Mouse (Mus musculus) stomach, embryonic 16.5 days (tissue): ENCODE measurements around the gene Ccer2. TPM values are rescaled to one million over a fixed set of nuclear protein-coding genes. Genes with fewer than 3 reads are reported as not detected.
A peak's percentile ranks its signal among the peaks of the same experiment; 100 is the strongest.

Source experiments
- ATAC-seq: fragments of 200-750 bp; cut with Nextera tagmentation; 2 replicates; pipeline ENCODE4 v1.8.0; 2017; ENCODE audit warnings: moderate number of reproducible peaks, moderate TSS enrichment; ENCODE audit not compliant: insufficient read depth, low FRiP score
- H3K27ac ChIP-seq: fragments of 300-500 bp; sonication (generic); 2 replicates; pipeline ENCODE4 v1.5.1; 2014; ENCODE audit warnings: low read length
- H3K27me3 ChIP-seq: fragments of 300-500 bp; sonication (generic); 2 replicates; pipeline ENCODE4 v1.6.1; 2014; ENCODE audit warnings: low read length, control low read depth, mixed read lengths; ENCODE audit not compliant: control insufficient read depth, insufficient read depth
- H3K36me3 ChIP-seq: fragments of 300-500 bp; sonication (generic); 2 replicates; pipeline ENCODE4 v1.6.1; 2014; ENCODE audit warnings: low read length; ENCODE audit not compliant: control insufficient read depth, insufficient read depth
- H3K4me1 ChIP-seq: fragments of 300-500 bp; sonication (generic); 2 replicates; pipeline ENCODE4 v1.6.1; 2014; ENCODE audit warnings: low read length, control low read depth, mixed read lengths; ENCODE audit not compliant: control insufficient read depth, insufficient read depth
- H3K4me2 ChIP-seq: fragments of 300-500 bp; sonication (generic); 2 replicates; pipeline ENCODE4 v1.6.1; 2014; ENCODE audit warnings: low read depth, low read length, mixed read lengths
- H3K4me3 ChIP-seq: fragments of 300-500 bp; sonication (generic); replicated peaks from 2 replicates; pipeline ENCODE4 v1.5.1; 2014; ENCODE audit warnings: mild to moderate bottlenecking, low read length
- H3K9ac ChIP-seq: fragments of 300-500 bp; sonication (generic); 2 replicates; pipeline ENCODE4 v1.6.1; 2014; ENCODE audit warnings: low read length
- H3K9me3 ChIP-seq: fragments of 300-500 bp; sonication (generic); replicated peaks from 2 replicates; pipeline ENCODE4 v1.6.1; 2016; ENCODE audit warnings: low read length, control low read depth; ENCODE audit not compliant: control insufficient read depth
- WGBS: fragments of 180-500 bp; shearing (Covaris S2); extraction: QIAGEN DNeasy Blood & Tissue Kit; methylation state at CpG from one replicate; pipeline ENCODE4 v1.1.7; 2014; 5-methylcytosine and 5-hydroxymethylcytosine counted together
- polyA plus RNA-seq: library from polyadenylated mRNA; unstranded; fragments of >200 nt; fragmentation: Nextera tagmentation; extraction: Ambion mirVana; gene quantifications from 2 replicates; pipeline ENCODE4 v1.2.1, GENCODE M21; 2015

Ccer2 gene
- polyA plus RNA-seq, 1 experiment from 2014 or later: not detected

DNA sequence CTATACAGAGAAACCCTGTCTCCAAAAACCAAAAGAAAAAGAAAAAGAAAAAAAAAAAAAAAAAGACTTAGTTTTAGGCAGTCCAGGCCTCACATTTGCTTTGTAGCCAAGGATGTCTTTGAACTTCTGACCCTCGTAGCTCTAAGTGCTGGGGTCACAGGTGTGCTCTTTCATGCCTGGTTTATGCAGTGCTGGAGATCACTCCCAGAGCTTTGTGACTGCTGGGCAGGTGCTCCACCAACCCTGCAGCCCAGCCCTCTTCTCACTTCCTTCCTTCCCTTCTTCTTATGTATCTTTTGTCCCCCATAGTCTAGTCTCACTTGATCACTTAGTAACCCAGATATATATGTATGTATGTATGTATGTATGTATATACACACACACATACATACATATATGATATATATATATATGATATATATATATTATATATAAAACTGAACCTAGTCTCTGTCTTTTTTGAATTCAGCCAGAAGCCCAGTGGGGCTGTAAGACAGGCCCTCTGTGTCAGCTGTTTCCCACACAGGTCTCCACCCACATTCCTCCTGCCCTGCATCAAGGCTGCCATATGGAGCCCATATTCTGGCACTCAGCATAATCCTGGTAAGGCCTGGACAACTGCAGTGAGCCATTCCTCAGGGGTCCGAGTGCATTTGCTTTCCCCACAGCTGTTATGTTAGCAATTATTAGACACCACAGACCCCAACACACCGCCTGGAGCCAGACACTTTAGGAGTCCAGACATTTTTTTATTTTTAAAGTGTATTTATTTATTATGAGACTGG is 35.0 kb upstream of the Ccer2 start:
- no peak for ATAC-seq
- no peaks in the 10 kb centered on the region for H3K4me1 ChIP-seq
- H3K4me3 ChIP-seq: no peak overlapping the region
- H3K27me3 ChIP-seq: no peaks in the 10 kb centered on the region
- H3K4me2 ChIP-seq: no peak overlapping the region
- H3K36me3 ChIP-seq: no peaks in the 10 kb centered on the region
- WGBS: 62% methylated on average over 3 of the region's 3 CpGs
- H3K9ac ChIP-seq: no peak overlapping the region
- H3K27ac ChIP-seq: no peak overlapping the region
- H3K9me3 ChIP-seq: no peaks in the 10 kb centered on the region

DNA sequence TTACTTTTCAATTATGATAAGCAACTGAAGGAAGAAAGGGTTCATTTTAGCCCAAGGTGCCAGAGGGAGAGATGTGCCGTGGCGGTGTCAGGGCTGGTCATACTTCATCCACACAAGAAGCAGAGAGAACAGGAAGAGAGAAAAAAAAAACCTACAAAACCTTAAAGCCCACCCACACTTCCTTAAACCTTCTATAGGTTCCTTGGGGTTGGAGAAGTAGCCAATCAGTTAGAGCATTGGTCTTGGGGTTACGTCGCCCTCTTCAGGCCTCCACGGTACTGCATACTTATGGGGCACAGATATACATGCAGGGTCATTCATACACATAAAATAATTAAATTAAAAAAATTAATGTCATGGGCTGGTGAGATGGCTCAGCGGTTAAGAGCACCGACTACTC is 33.9 kb upstream of the Ccer2 start:
- no peak for ATAC-seq
- H3K9me3 ChIP-seq: no peaks in the 10 kb centered on the region
- H3K4me3 ChIP-seq: no peak overlapping the region
- H3K27ac ChIP-seq: no peak overlapping the region
- 86% methylated on average over 7 of the region's 7 CpGs for WGBS
- H3K27me3 ChIP-seq: no peaks in the 10 kb centered on the region
- H3K9ac ChIP-seq: no peak overlapping the region
- H3K4me1 ChIP-seq: no peaks in the 10 kb centered on the region
- H3K36me3 ChIP-seq: no peaks in the 10 kb centered on the region
- H3K4me2 ChIP-seq: no peak overlapping the region

DNA sequence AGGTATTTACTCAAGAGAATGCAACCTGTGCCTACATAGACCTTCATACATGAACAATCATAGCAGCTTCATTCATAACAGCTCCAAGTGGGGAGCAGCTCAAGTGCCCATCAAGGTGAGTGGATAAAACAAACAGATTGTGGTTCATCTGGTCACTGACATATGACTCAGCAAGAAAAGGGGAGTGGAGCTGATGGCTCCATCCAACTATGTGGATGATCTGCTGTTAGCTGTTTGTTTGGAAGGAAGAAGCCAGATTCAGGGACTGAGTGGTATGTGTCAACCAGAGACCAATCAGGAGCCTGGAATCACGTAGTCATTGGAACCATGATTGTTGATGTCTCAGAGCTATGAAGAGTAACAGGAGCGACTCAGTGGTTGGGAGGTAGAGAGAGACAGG is 31.4 kb upstream of the Ccer2 start:
- no peak overlapping the region for H3K27ac ChIP-seq
- H3K36me3 ChIP-seq: no peaks in the 10 kb centered on the region
- H3K9ac ChIP-seq: no peak overlapping the region
- ATAC-seq: no peak
- 89% methylated on average over 2 of the region's 2 CpGs for WGBS
- H3K9me3 ChIP-seq: no peaks in the 10 kb centered on the region
- no peak overlapping the region for H3K4me2 ChIP-seq
- H3K27me3 ChIP-seq: no peaks in the 10 kb centered on the region
- H3K4me3 ChIP-seq: no peak overlapping the region
- no peaks in the 10 kb centered on the region for H3K4me1 ChIP-seq

DNA sequence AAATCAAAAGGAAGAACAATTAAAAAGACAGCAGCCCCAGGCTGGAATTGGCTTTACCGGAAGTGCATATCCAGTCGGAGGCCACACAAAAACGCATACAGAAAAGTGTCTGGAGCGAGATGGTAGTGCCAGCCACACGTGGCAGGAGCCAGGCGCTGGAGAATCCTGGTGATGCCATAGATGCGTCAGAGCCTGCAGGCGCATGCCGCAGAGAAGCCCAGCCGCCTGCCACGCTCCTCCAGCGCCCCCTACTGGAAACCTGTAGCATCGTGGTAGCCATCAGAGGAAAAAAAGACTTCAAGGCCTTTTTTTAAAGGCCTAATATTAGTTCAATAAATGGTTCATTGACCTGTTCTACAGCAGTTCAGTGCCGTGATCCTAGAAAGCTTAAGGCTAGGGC is 29.4 kb upstream of the Ccer2 start:
- 0 out of 2 replicates have a peak, but pooled peaks have one; percentile 21 for ATAC-seq
- H3K4me2 ChIP-seq: peak overlapping the region; percentile 37
- H3K9me3 ChIP-seq: peaks cover 6% of the 10 kb centered on the region; the same call in 1 of the 2 replicates
- H3K36me3 ChIP-seq: no peaks in the 10 kb centered on the region
- H3K4me1 ChIP-seq: no peaks in the 10 kb centered on the region
- no peak overlapping the region for H3K9ac ChIP-seq
- 9% methylated on average over 14 of the region's 14 CpGs for WGBS
- no peaks in the 10 kb centered on the region for H3K27me3 ChIP-seq
- H3K27ac ChIP-seq: no peak overlapping the region
- H3K4me3 ChIP-seq: no peak overlapping the region

DNA sequence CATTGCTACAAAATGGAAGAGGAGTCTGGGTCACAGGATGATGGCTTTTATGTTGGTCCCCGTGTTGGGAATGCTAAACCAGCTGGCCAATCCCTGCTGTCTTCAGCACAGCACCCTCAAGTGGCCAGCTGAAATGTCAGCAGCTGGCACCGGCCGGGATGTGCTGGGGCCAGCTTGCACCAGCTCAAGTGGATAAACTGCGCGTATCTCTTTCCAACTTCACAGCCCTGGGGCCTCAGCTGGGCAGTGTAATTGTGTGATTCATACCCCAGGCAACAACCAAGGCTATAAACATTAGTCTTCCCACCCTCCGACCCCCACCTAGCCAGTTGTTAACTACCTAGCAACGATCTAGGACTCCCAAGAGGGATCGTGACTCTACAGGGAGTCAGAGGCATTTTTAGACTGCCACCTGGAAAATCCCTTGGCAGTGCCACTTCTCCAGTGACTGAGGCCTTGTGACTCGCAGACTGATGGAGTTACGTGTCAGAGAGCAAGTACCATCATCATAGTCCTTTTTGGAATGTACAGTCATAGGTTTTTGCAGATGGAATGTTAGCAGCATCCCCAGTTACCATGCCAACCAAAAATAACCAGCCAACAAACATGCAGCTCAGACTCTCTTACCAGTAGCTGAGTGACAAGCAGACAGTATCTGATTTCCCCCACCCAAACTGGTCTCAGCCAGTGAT is 28.2 kb upstream of the Ccer2 start:
- Histone ChIP-seq H3K4me1 (peaks cover 1% of the 10 kb centered on the region), H3K4me3 (no peak overlapping the region), H3K4me2 (no peak overlapping the region), H3K27ac (no peak overlapping the region), H3K27me3 (no peaks in the 10 kb centered on the region), H3K36me3 (no peaks in the 10 kb centered on the region), H3K9me3 (peaks cover 10% of the 10 kb centered on the region; the same call in 1 of the 2 replicates), H3K9ac (no peak overlapping the region)
- no peak for ATAC-seq
- 56% methylated on average over 10 of the region's 10 CpGs for WGBS

DNA sequence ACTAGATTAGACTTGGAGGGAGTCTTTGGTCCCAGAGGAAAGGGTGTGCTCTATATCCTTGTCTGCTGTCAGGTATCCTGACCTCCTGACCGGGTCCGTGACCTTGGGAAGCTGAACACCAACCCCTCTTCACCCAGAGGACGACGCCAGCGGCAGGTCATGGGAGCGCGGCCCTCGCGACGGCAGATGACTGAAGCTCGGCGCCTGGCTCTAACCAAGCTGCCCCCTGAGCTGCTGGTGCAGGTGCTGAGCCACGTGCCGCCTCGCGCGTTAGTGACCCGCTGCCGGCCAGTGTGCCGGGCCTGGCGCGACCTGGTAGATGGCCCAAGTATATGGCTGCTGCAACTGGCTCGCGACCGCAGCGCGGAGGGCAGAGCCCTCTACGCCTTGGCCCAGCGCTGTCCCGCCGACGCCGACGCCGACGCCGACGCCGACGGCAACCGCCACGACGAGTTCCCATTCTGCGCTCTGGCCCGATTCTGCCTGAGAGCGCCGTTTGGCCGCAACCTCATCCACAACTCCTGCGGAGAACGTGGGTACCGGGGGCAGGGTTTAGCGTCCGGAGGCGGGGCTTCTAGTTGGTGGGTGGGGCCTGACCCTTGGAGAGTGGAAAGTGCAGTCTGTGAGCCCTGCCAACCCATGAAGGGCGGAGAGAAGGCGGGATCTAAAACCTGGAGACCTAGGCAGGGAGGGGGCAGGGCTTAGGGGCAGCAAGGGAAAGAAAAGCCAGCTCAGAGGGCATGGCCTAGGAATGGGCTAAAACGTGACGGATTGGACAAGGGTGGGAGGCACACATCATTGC is 23.4 kb upstream of the Ccer2 start:
- 3% methylated on average over 58 of the region's 58 CpGs for WGBS
- Histone ChIP-seq H3K27ac (no peak overlapping the region), H3K9ac (peak overlapping the region; percentile 58), H3K4me3 (peak overlapping the region; percentile 53), H3K4me1 (peaks cover 6% of the 10 kb centered on the region), H3K27me3 (no peaks in the 10 kb centered on the region), H3K4me2 (peak overlapping the region; percentile 84), H3K9me3 (peaks cover 10% of the 10 kb centered on the region; the same call in 1 of the 2 replicates), H3K36me3 (0 out of 2 replicates have a peak, but pooled peaks cover 5% of the 10 kb centered on the region)
- ATAC-seq: peak; percentile 91

DNA sequence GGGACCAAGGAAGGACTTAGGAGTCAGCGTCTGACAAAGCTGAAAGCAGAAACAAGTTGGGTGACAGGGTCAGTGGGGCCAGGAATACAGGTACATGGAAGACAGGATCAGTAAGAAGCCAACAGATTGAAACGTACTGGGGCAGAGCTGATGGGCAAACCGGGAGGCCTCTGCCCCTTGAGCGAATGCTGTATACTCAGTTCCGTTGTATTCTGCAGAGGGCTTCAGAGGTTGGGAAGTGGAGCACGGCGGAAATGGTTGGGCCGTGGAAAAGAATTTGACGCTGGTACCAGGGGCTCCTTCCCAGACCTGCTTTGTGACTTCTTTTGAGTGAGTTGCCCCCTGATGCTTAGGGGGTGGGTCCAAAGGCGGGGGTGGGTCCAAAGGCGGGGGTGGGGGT is 22.8 kb upstream of the Ccer2 start:
- Histone ChIP-seq H3K4me2 (peak overlapping the region; percentile 84), H3K27ac (no peak overlapping the region), H3K9ac (peak overlapping the region; percentile 58; the same call in 1 of the 2 replicates), H3K36me3 (peaks cover 11% of the 10 kb centered on the region; the same call in 1 of the 2 replicates), H3K4me3 (peak overlapping the region; percentile 53), H3K27me3 (no peaks in the 10 kb centered on the region), H3K4me1 (peaks cover 6% of the 10 kb centered on the region), H3K9me3 (peaks cover 10% of the 10 kb centered on the region; the same call in 1 of the 2 replicates)
- WGBS: 22% methylated on average over 11 of the region's 11 CpGs
- ATAC-seq: no peak; the same call in 1 of the 2 replicates

DNA sequence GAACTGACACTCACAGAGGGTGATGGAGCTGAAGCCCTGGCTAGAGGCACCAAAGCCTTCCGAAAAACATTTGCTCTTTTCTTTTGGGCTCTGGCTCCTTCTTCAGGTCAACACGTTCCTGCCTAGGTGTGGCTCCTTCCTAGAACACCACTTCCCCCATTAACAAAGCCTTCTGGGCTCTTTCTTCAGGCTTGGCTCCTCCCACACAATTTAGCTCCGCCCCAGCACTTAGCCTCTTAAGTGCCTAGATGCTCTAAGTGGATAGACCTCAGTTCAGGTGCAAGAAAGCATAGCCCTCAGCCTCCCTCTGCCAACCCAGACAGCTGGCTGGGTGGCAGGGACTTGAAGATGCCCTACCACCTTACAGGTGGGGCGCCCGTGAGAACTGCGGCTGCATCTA is 20.3 kb upstream of the Ccer2 start:
- 75% methylated on average over 6 of the region's 6 CpGs for WGBS
- Histone ChIP-seq H3K9ac (no peak overlapping the region), H3K4me3 (no peak overlapping the region), H3K27me3 (no peaks in the 10 kb centered on the region), H3K36me3 (peaks cover 14% of the 10 kb centered on the region; the same call in 1 of the 2 replicates), H3K4me1 (peaks cover 7% of the 10 kb centered on the region), H3K27ac (no peak overlapping the region), H3K4me2 (no peak overlapping the region), H3K9me3 (peaks cover 10% of the 10 kb centered on the region; the same call in 1 of the 2 replicates)
- ATAC-seq: no peak
